Mouse (Mus musculus) liver, embryonic 14.5 days (tissue): ENCODE data around the gene Hadh.

Source experiments
- CTCF ChIP-seq: IDR thresholded peaks from 2 replicates; pipeline ENCODE4 v1.5.1; 2016; ENCODE audit warnings: antibody characterized with exemption, low read depth, control low read depth
- EP300 ChIP-seq: IDR thresholded peaks from 2 replicates; pipeline ENCODE4 v1.6.1; 2016; ENCODE audit warnings: antibody characterized with exemption, low read depth

DNA sequence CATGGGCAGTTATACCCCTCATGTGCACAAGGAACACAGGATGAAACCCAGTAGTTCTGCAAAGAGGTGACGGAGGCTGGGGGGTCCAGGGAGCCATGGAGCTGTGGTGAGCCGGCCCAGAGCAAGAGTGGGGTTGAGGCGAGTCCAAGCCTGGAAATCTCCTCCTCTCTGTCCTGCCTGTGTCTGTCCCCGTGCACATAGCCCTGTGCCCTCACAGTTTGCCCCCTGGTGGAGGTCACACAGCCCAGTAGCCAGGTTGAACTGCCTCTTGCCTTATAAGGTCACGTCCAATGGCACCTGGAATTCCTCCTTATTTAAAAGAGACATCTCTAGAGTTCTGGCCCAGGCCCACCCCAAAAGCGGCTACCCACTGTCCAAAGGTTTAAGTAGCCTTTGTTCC is 24.5 kb downstream of the Hadh start:
- TF ChIP-seq CTCF, result no peak; the same call in 1 of the 2 replicates
- TF ChIP-seq EP300, result no peak
